Mouse (Mus musculus) embryonic facial prominence, embryonic 15.5 days (tissue): ENCODE measurements around the gene Rpl28. TPM values are rescaled to one million over a fixed set of nuclear protein-coding genes. Genes with fewer than 3 reads are reported as not detected.

Experiments
- ATAC-seq: fragments of 200-750 bp; cut with Nextera tagmentation; 2 replicates; pipeline ENCODE4 v1.8.0; 2017; ENCODE audit warnings: low read depth, moderate TSS enrichment; ENCODE audit not compliant: insufficient number of reproducible peaks, low FRiP score, low TSS enrichment
- H3K27ac ChIP-seq: fragments of 300-500 bp; sonication (generic); replicated peaks from 2 replicates; pipeline ENCODE4 v1.5.1; 2015; ENCODE audit warnings: mild to moderate bottlenecking, inconsistent platforms
- H3K27me3 ChIP-seq: fragments of 300-500 bp; sonication (generic); 2 replicates; pipeline ENCODE4 v1.6.1; 2015; ENCODE audit warnings: inconsistent platforms
- H3K36me3 ChIP-seq: fragments of 300-500 bp; sonication (generic); 2 replicates; pipeline ENCODE4 v1.6.1; 2015; ENCODE audit warnings: mild to moderate bottlenecking, inconsistent platforms
- H3K4me1 ChIP-seq: fragments of 300-500 bp; sonication (generic); 2 replicates; pipeline ENCODE4 v1.6.1; 2015; ENCODE audit warnings: inconsistent platforms
- H3K4me2 ChIP-seq: fragments of 300-500 bp; sonication (generic); replicated peaks from 2 replicates; pipeline ENCODE4 v1.6.1; 2015; ENCODE audit warnings: mild to moderate bottlenecking, inconsistent platforms
- H3K4me3 ChIP-seq: fragments of 300-500 bp; sonication (generic); replicated peaks from 2 replicates; pipeline ENCODE4 v1.5.1; 2015; ENCODE audit warnings: mild to moderate bottlenecking, inconsistent platforms
- H3K9ac ChIP-seq: fragments of 300-500 bp; sonication (generic); 2 replicates; pipeline ENCODE4 v1.6.1; 2015; ENCODE audit warnings: inconsistent platforms
- H3K9me3 ChIP-seq: fragments of 300-500 bp; sonication (generic); replicated peaks from 2 replicates; pipeline ENCODE4 v1.6.1; 2016; ENCODE audit warnings: inconsistent platforms
- WGBS: fragments of 180-500 bp; shearing (Covaris S2); methylation state at CpG from one replicate; pipeline ENCODE4 v1.1.7; 2015; 5-methylcytosine and 5-hydroxymethylcytosine counted together
- polyA plus RNA-seq: library from polyadenylated mRNA; unstranded; fragments of >200 nt; fragmentation: Nextera tagmentation; extraction: Ambion mirVana; gene quantifications from 2 replicates; pipeline ENCODE4 v1.2.1, GENCODE M21; 2015

Gene Rpl28
- polyA plus RNA-seq, 1 experiment from 2014 or later, result 397 TPM

DNA sequence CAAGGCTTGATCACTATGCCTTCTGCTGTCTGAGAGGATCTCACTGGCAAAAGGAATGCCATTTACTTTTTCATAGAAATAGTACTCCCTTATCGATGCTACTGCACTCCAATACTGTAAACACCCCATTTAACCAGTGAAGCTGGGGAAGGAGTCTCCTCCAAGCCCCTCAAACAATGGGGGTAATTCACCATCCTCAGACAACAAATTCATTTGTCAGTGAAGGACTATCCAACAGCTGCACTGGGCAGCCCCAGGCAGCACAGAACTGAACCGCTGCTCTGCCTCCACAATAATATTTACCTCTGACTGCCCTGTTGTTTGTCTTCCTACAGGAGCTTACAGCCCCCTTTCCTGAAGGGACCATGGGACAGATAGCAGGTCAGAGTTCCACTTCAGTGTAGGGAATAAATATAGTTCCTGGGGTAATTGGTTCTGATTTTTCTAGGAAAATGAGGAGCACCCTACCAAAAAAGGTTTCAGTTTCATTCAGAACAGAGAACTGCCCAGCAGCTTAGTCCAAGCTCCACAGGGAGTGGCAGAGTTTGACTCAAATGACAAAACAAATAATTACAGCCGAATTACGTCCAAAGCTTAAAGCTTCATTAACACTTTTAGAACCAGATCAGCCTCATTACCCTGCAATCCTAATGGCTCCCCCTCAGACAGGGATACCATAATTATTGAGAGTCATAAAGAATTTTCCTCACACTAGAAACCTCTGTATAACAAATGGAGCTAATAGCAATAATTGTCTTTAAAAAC is 27.5 kb upstream of the Rpl28 start:
- Histone ChIP-seq H3K9me3 (no peaks in the 10 kb centered on the region), H3K4me2 (no peak overlapping the region), H3K4me1 (peaks cover 7% of the 10 kb centered on the region; the same call in 1 of the 2 replicates), H3K9ac (no peak overlapping the region), H3K36me3 (no peaks in the 10 kb centered on the region), H3K27me3 (no peaks in the 10 kb centered on the region), H3K27ac (no peak overlapping the region), H3K4me3 (no peak overlapping the region)
- 6% methylated on average over 4 of the region's 4 CpGs for WGBS
- ATAC-seq, result no peak

- no peak within 1 kb of the TSS for H3K4me3 ChIP-seq
- no peak within 1 kb of the TSS for H3K4me2 ChIP-seq
- H3K36me3 ChIP-seq, result no peaks in the 10 kb centered on the region
- ATAC-seq, result no peak
- WGBS, result 75% methylated on average over 4 of the region's 5 CpGs
- no peaks in the 10 kb centered on the region for H3K4me1 ChIP-seq
- H3K9ac ChIP-seq, result no peak within 1 kb of the TSS
- H3K27ac ChIP-seq, result no peak within 1 kb of the TSS
- H3K9me3 ChIP-seq, result no peaks in the 10 kb centered on the region
- peaks cover 17% of the 10 kb centered on the region for H3K27me3 ChIP-seq
Measured at GRCm38 (mm10) chr7:4771202-4771601, 21.5 kb upstream of the Rpl28 start, which contains the start of gene Fam71e2. Gene Fam71e2, minus strand, starts transcription at chr7:4771302.

DNA sequence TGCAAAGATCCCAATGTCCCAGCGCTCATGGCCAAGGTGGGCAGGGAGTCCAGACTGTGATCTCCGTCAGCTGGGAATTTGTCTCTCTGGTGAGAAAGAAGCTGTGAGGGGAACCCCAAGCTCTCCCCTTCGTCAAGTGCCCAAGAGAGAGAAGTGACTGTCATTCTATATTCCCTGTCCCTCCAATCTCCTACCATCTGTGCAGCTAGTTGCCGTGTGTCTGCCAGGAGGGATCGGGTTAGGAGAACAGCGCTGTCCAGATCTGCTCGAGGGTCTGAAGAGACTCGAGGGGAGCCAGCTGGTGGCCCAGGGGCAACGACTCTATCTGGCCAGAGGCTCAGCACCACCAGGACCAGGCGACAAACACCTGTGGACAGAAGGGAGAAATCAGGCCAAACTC is 16.5 kb upstream of the Rpl28 start:
- Histone ChIP-seq H3K36me3 (no peaks in the 10 kb centered on the region), H3K4me1 (peaks cover 15% of the 10 kb centered on the region; the same call in 1 of the 2 replicates), H3K9me3 (no peaks in the 10 kb centered on the region), H3K27ac (no peak overlapping the region), H3K27me3 (peaks cover 52% of the 10 kb centered on the region), H3K4me3 (no peak overlapping the region), H3K9ac (no peak overlapping the region), H3K4me2 (no peak overlapping the region)
- WGBS, result 51% methylated on average over 10 of the region's 10 CpGs
- no peak for ATAC-seq

- WGBS, result 1% methylated on average over 53 of the region's 56 CpGs
- ATAC-seq, result peak; percentile 71
- H3K27me3 ChIP-seq, result peaks cover 52% of the 10 kb centered on the region
- no peaks in the 10 kb centered on the region for H3K9me3 ChIP-seq
- peaks cover 15% of the 10 kb centered on the region; the same call in 1 of the 2 replicates for H3K4me1 ChIP-seq
- H3K4me3 ChIP-seq, result peak overlapping the region; percentile 37
- H3K4me2 ChIP-seq, result peak overlapping the region; percentile 65
- peak overlapping the region; percentile 26; the same call in 1 of the 2 replicates for H3K9ac ChIP-seq
- no peaks in the 10 kb centered on the region for H3K36me3 ChIP-seq
- H3K27ac ChIP-seq, result no peak overlapping the region
Measured at GRCm38 (mm10) chr7:4776861-4777830, 15.5 kb upstream of the Rpl28 start.

DNA sequence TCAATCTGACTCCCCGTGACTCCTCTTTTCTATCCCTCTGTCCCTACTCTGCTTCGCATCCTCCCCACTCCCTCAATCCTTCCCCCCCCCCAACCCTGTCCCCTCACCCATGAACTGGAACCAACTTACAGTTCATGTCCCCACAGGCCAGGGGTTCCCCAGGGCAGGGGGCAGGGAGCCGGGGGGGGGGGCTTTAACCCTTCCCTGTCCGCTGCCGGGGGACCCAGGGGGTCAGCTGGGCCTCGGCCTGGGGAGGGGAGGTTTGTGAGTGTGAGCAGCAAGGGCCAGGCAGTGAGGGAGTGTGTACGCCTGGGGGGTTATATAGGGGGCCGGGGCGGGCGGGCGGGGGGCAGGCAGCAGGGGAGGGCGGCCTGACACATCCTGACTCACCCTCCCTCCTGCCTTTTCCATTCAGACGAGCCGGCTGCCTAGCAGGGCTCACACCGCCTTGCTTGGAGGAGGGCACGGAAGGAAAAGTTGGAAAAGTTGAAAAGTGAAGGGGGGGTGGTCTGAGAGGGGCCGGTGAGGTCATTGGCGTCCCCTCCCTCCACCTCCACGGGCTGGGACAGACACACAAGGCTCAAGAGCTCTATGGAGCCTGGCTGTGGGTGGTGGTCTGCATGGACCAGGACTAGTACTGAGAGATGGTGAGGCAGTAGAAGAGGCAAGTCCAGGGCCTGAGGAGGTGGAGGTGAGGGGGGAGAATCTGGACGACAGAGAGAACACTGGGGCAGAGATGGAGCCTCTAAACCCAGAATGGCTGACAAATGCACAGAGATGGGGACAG is 14.6 kb upstream of the Rpl28 start:
- no peak for ATAC-seq
- Histone ChIP-seq H3K27ac (no peak overlapping the region), H3K4me3 (peak overlapping the region; percentile 37; the same call in 1 of the 2 replicates), H3K27me3 (peaks cover 52% of the 10 kb centered on the region), H3K9ac (no peak overlapping the region), H3K4me1 (peaks cover 15% of the 10 kb centered on the region; the same call in 1 of the 2 replicates), H3K4me2 (peak overlapping the region; percentile 65; the same call in 1 of the 2 replicates), H3K36me3 (no peaks in the 10 kb centered on the region), H3K9me3 (no peaks in the 10 kb centered on the region)
- WGBS, result 6% methylated on average over 18 of the region's 20 CpGs

DNA sequence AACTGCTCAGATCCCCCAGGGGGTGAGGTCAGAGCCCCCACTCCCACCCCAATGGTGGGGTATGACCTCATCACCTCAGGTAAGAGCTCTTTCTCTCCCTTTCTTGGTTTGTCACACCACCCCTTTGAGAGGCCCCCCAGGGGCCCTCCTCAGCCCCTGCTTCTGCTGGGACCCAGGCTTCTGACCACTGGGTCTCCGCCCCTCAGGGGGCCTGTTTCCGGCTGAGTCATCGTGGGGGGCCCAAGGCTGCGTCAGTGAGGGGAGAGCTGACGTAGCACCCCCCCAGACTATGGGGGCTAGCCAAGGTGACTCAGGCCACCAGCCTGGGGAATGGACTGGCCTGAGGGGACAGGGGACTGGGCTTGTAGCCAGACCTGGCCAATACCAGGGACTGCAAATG is 12.8 kb upstream of the Rpl28 start:
- H3K9ac ChIP-seq, result no peak overlapping the region
- H3K27me3 ChIP-seq, result peaks cover 47% of the 10 kb centered on the region
- H3K4me3 ChIP-seq, result no peak overlapping the region
- no peaks in the 10 kb centered on the region for H3K9me3 ChIP-seq
- H3K36me3 ChIP-seq, result no peaks in the 10 kb centered on the region
- peaks cover 15% of the 10 kb centered on the region; the same call in 1 of the 2 replicates for H3K4me1 ChIP-seq
- no peak overlapping the region for H3K4me2 ChIP-seq
- no peak for ATAC-seq
- 28% methylated on average over 5 of the region's 5 CpGs for WGBS
- H3K27ac ChIP-seq, result no peak overlapping the region

- Histone ChIP-seq H3K4me2 (no peak overlapping the region), H3K27me3 (peaks cover 26% of the 10 kb centered on the region), H3K9me3 (no peaks in the 10 kb centered on the region), H3K4me1 (peaks cover 8% of the 10 kb centered on the region; the same call in 1 of the 2 replicates), H3K27ac (no peak overlapping the region), H3K4me3 (no peak overlapping the region), H3K9ac (no peak overlapping the region), H3K36me3 (no peaks in the 10 kb centered on the region)
- WGBS, result 53% methylated on average over 3 of the region's 3 CpGs
- no peak for ATAC-seq
Measured at GRCm38 (mm10) chr7:4782130-4782529, 10.5 kb upstream of the Rpl28 start.

DNA sequence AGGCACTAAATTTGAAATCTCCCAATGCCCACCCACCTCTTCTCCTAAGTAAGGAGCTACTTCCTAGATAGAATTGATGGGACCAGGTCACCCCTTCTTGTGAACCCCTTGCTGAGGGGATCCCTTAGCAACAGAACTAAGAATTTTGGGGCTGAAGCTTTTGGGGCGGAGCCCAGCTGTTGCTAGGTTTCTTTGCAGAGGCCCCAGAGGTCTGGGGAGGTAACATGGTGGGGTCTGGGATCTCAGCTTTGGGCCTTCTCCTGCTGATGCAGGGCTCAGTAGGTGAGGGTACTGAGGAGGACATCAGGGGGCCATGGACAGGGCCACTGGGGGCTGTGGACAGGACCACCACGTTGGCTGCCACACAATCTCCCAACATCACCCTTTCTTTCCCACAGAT is 9.9 kb upstream of the Rpl28 start, which contains the start of the genes Il11 and Tmem190:
Gene Il11, minus strand, starts transcription at position 101 of the 400 bp plus-strand sequence.
Gene Tmem190, plus strand, starts transcription at position 179 of the 400 bp plus-strand sequence.
- 79% methylated on average over 2 of the region's 2 CpGs for WGBS
- no peak within 1 kb of the TSS for H3K9ac ChIP-seq
- ATAC-seq, result no peak
- H3K27me3 ChIP-seq, result peaks cover 20% of the 10 kb centered on the region
- H3K36me3 ChIP-seq, result no peaks in the 10 kb centered on the region
- no peak within 1 kb of the TSS for H3K4me2 ChIP-seq
- no peak within 1 kb of the TSS for H3K27ac ChIP-seq
- peaks cover 2% of the 10 kb centered on the region; the same call in 1 of the 2 replicates for H3K4me1 ChIP-seq
- H3K4me3 ChIP-seq, result no peak within 1 kb of the TSS
- no peaks in the 10 kb centered on the region for H3K9me3 ChIP-seq

DNA sequence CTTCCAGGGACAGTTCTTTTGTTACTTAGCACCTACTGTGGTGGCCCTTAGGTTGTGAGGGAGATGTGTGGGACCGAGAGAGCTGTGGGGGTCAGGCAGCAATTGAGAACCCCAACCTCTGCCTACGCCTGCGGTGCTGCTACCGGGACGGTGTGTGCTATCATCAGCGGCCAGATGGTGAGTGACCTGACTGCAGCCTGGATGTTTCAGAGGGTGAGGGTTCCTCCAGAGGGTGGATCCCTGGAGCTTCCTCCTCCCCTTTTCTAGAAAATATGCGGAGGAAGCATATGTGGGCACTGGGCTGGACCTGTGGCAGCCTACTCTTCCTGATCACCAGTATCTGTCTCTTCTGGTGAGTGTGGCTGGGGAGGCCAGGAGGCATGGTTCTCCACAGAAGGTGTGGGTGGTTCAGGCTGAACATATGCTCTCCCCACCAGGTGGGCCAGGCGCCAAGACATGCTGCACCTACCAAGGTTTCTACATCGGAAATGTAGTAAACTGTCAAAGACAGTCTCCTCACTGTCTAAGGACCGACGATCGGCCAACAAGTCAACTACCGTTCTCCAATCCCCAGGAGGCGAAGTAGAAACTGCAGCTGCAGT is 8.9 kb upstream of the Rpl28 start:
- Histone ChIP-seq H3K27me3 (peaks cover 9% of the 10 kb centered on the region), H3K36me3 (no peaks in the 10 kb centered on the region), H3K9ac (no peak overlapping the region), H3K27ac (no peak overlapping the region), H3K4me2 (no peak overlapping the region), H3K9me3 (no peaks in the 10 kb centered on the region), H3K4me3 (no peak overlapping the region), H3K4me1 (peaks cover 7% of the 10 kb centered on the region)
- 75% methylated on average over 14 of the region's 14 CpGs for WGBS
- no peak for ATAC-seq
